Mouse (Mus musculus): ENCODE data around the gene Olfr711.
"Not testable (repeated sequence)": the region's sequence is repeated elsewhere in the genome, so short reads cannot be mapped to it uniquely, and the experiment has no call there.

Olfr711 gene

GRCm38 (mm10) chr7:106975353-106975752 lies at the start of gene Olfr711:
TSS of gene Olfr711 (minus strand) at chr7:106975453.
- no peak for DNase-seq

GRCm38 (mm10) chr7:107005972-107006371 lies 30.7 kb upstream of the Olfr711 start, which contains the start of gene Olfr2:
TSS of gene Olfr2 (minus strand) at chr7:107006072.
- no peak for DNase-seq

- no peak for DNase-seq
These were observed 28.9 kb upstream of the Olfr711 start for GRCm38 (mm10) chr7:107004169-107004568.

GRCm38 (mm10) chr7:107000798-107001197 lies 25.5 kb upstream of the Olfr711 start:
- no peak for DNase-seq

- no peak for DNase-seq
These were observed 10.0 kb upstream of the Olfr711 start for GRCm38 (mm10) chr7:106985236-106985635.

GRCm38 (mm10) chr7:106967503-106967902 lies 7.8 kb downstream of the Olfr711 start:
- DNase-seq: peak in 1 of 2 experiments; percentile 4

GRCm38 (mm10) chr7:106963837-106964236 lies 11.4 kb downstream of the Olfr711 start, which contains the start of gene Olfr6:
TSS of gene Olfr6 (minus strand) at chr7:106963937.
- no peak for DNase-seq

GRCm38 (mm10) chr7:106948212-106948611 lies 27.0 kb downstream of the Olfr711 start, which contains the start of gene Olfr710:
TSS of gene Olfr710 (minus strand) at chr7:106948312.
- DNase-seq: no peak

GRCm38 (mm10) chr7:106932119-106932518 lies 43.1 kb downstream of the Olfr711 start, which contains the start of gene Olfr709-ps1:
TSS of gene Olfr709-ps1 (minus strand) at chr7:106932219.
- no peak for DNase-seq

GRCm38 (mm10) chr7:106920961-106921360 lies 54.3 kb downstream of the Olfr711 start:
- DNase-seq: not testable (repeated sequence)
